Mouse (Mus musculus): Measurements from ENCODE around the gene Ncdn. TPM values are rescaled to one million over a fixed set of nuclear protein-coding genes. Genes with fewer than 3 reads are reported as not detected.
A peak's percentile ranks its signal among the peaks of the same experiment; 100 is the strongest.

Ncdn gene
- 95.0 and 102 TPM in 2 replicates for polyA plus RNA-seq (2015; fragmentation: Nextera tagmentation; extraction: Ambion mirVana)

GRCm38 (mm10) chr4:126753268-126754230, at the start of gene Ncdn, which contains the start of gene AU040320:
Ncdn (minus strand) TSS chr4:126753438.
AU040320 (plus strand) TSS chr4:126753544.
- H3K4me2 ChIP-seq (replicated peaks) = peak within 1 kb of the TSS; percentile 94
- peaks cover 8% of the 10 kb centered on the region for H3K36me3 ChIP-seq
- no peaks in the 10 kb centered on the region for H3K27me3 ChIP-seq
- H3K27ac ChIP-seq (replicated peaks) = peak within 1 kb of the TSS; percentile 99
- ATAC-seq (replicated peaks) = peak; percentile 97
- H3K9ac ChIP-seq (replicated peaks) = peak within 1 kb of the TSS; percentile 98
- no peaks in the 10 kb centered on the region for H3K9me3 ChIP-seq
- peak within 1 kb of the TSS; percentile 99 for H3K4me3 ChIP-seq
- peaks cover 54% of the 10 kb centered on the region for H3K4me1 ChIP-seq
- under 1% methylated on average over 70 of the region's 71 CpGs for WGBS

- Histone ChIP-seq H3K27ac (replicated peaks) (no peak overlapping the region), H3K4me2 (replicated peaks) (no peak overlapping the region), H3K9ac (replicated peaks) (no peak overlapping the region), H3K36me3 (no peaks in the 10 kb centered on the region; the same call in 1 of the 2 replicates), H3K4me3 (no peak overlapping the region), H3K27me3 (no peaks in the 10 kb centered on the region), H3K4me1 (peaks cover 17% of the 10 kb centered on the region), H3K9me3 (no peaks in the 10 kb centered on the region)
- 97% methylated on average over 8 of the region's 8 CpGs for WGBS
- no peak for ATAC-seq (replicated peaks)
Measured at GRCm38 (mm10) chr4:126802174-126802573, 48.9 kb upstream of the Ncdn start.

GRCm38 (mm10) chr4:126792341-126793102, 39.3 kb upstream of the Ncdn start:
- no peak overlapping the region for H3K4me3 ChIP-seq
- no peak overlapping the region for H3K4me2 ChIP-seq (replicated peaks)
- no peaks in the 10 kb centered on the region for H3K27me3 ChIP-seq
- H3K36me3 ChIP-seq = peaks cover 20% of the 10 kb centered on the region
- ATAC-seq (replicated peaks) = no peak
- no peak overlapping the region for H3K9ac ChIP-seq (replicated peaks)
- H3K9me3 ChIP-seq = no peaks in the 10 kb centered on the region
- H3K27ac ChIP-seq (replicated peaks) = no peak overlapping the region
- WGBS = 85% methylated on average over 7 of the region's 7 CpGs
- H3K4me1 ChIP-seq = no peaks in the 10 kb centered on the region

GRCm38 (mm10) chr4:126782996-126783395, 29.8 kb upstream of the Ncdn start:
- H3K36me3 ChIP-seq = no peaks in the 10 kb centered on the region
- peak overlapping the region; percentile 50 for H3K27ac ChIP-seq (replicated peaks)
- ATAC-seq (replicated peaks) = no peak
- H3K27me3 ChIP-seq = no peaks in the 10 kb centered on the region
- WGBS = 52% methylated on average over 8 of the region's 8 CpGs
- no peaks in the 10 kb centered on the region for H3K9me3 ChIP-seq
- peaks cover 53% of the 10 kb centered on the region for H3K4me1 ChIP-seq
- no peak overlapping the region for H3K9ac ChIP-seq (replicated peaks)
- H3K4me2 ChIP-seq (replicated peaks) = no peak overlapping the region
- no peak overlapping the region for H3K4me3 ChIP-seq

GRCm38 (mm10) chr4:126782512-126782911, 29.3 kb upstream of the Ncdn start:
- H3K27ac ChIP-seq (replicated peaks) = peak overlapping the region; percentile 50
- no peaks in the 10 kb centered on the region for H3K27me3 ChIP-seq
- no peak overlapping the region for H3K4me2 ChIP-seq (replicated peaks)
- H3K9ac ChIP-seq (replicated peaks) = no peak overlapping the region
- 65% methylated on average over 8 of the region's 8 CpGs for WGBS
- no peaks in the 10 kb centered on the region for H3K36me3 ChIP-seq
- no peak for ATAC-seq (replicated peaks)
- H3K4me3 ChIP-seq = no peak overlapping the region
- H3K9me3 ChIP-seq = no peaks in the 10 kb centered on the region
- peaks cover 53% of the 10 kb centered on the region for H3K4me1 ChIP-seq

- WGBS = 14% methylated on average over 3 of the region's 3 CpGs
- H3K4me2 ChIP-seq (replicated peaks) = no peak overlapping the region
- H3K9ac ChIP-seq (replicated peaks) = no peak overlapping the region
- no peak overlapping the region for H3K4me3 ChIP-seq
- no peaks in the 10 kb centered on the region for H3K27me3 ChIP-seq
- peak overlapping the region; percentile 50 for H3K27ac ChIP-seq (replicated peaks)
- ATAC-seq (replicated peaks) = no peak; the same call in 1 of the 2 replicates
- no peaks in the 10 kb centered on the region for H3K9me3 ChIP-seq
- no peaks in the 10 kb centered on the region for H3K36me3 ChIP-seq
- H3K4me1 ChIP-seq = peaks cover 57% of the 10 kb centered on the region
Measured at GRCm38 (mm10) chr4:126781871-126782270, 28.6 kb upstream of the Ncdn start.

- H3K27ac ChIP-seq (replicated peaks) = peak overlapping the region; percentile 82
- no peaks in the 10 kb centered on the region for H3K9me3 ChIP-seq
- H3K9ac ChIP-seq (replicated peaks) = 0 out of 2 replicates have a peak overlapping the region, but pooled peaks have one; percentile 20
- no peaks in the 10 kb centered on the region for H3K36me3 ChIP-seq
- no peak overlapping the region for H3K4me3 ChIP-seq
- ATAC-seq (replicated peaks) = no peak
- peak overlapping the region; percentile 24 for H3K4me2 ChIP-seq (replicated peaks)
- no peaks in the 10 kb centered on the region for H3K27me3 ChIP-seq
- peaks cover 57% of the 10 kb centered on the region for H3K4me1 ChIP-seq
- 12% methylated on average over 12 of the region's 12 CpGs for WGBS
Measured at GRCm38 (mm10) chr4:126779826-126780775, 26.9 kb upstream of the Ncdn start.

GRCm38 (mm10) chr4:126779148-126779581, 25.9 kb upstream of the Ncdn start:
- H3K9me3 ChIP-seq = no peaks in the 10 kb centered on the region
- H3K36me3 ChIP-seq = no peaks in the 10 kb centered on the region
- H3K4me2 ChIP-seq (replicated peaks) = peak overlapping the region; percentile 24; the same call in 1 of the 2 replicates
- peaks cover 57% of the 10 kb centered on the region for H3K4me1 ChIP-seq
- WGBS = 7% methylated on average over 8 of the region's 8 CpGs
- peak overlapping the region; percentile 82 for H3K27ac ChIP-seq (replicated peaks)
- H3K4me3 ChIP-seq = no peak overlapping the region
- ATAC-seq (replicated peaks) = peak; percentile 71
- 0 out of 2 replicates have a peak overlapping the region, but pooled peaks have one; percentile 11 for H3K9ac ChIP-seq (replicated peaks)
- H3K27me3 ChIP-seq = no peaks in the 10 kb centered on the region

- H3K4me1 ChIP-seq = peaks cover 22% of the 10 kb centered on the region
- H3K27ac ChIP-seq (replicated peaks) = no peak overlapping the region
- ATAC-seq (replicated peaks) = no peak
- H3K4me3 ChIP-seq = no peak overlapping the region
- H3K4me2 ChIP-seq (replicated peaks) = no peak overlapping the region
- H3K9me3 ChIP-seq = no peaks in the 10 kb centered on the region
- no peak overlapping the region for H3K9ac ChIP-seq (replicated peaks)
- no peaks in the 10 kb centered on the region for H3K36me3 ChIP-seq
- 68% methylated on average over 1 of the region's 1 CpGs for WGBS
- H3K27me3 ChIP-seq = no peaks in the 10 kb centered on the region
Measured at GRCm38 (mm10) chr4:126775182-126775581, 21.9 kb upstream of the Ncdn start.

- Histone ChIP-seq H3K4me3 (no peak overlapping the region), H3K36me3 (0 out of 2 replicates have a peak, but pooled peaks cover 2% of the 10 kb centered on the region), H3K9ac (replicated peaks) (no peak overlapping the region), H3K9me3 (no peaks in the 10 kb centered on the region), H3K27me3 (no peaks in the 10 kb centered on the region), H3K4me1 (peaks cover 9% of the 10 kb centered on the region), H3K27ac (replicated peaks) (no peak overlapping the region), H3K4me2 (replicated peaks) (no peak overlapping the region)
- no peak for ATAC-seq (replicated peaks)
- WGBS = 94% methylated on average over 6 of the region's 6 CpGs
Measured at GRCm38 (mm10) chr4:126773871-126774270, 20.6 kb upstream of the Ncdn start.

- Histone ChIP-seq H3K27me3 (no peaks in the 10 kb centered on the region), H3K36me3 (0 out of 2 replicates have a peak, but pooled peaks cover 2% of the 10 kb centered on the region), H3K4me2 (replicated peaks) (no peak overlapping the region), H3K4me1 (no peaks in the 10 kb centered on the region), H3K27ac (replicated peaks) (no peak overlapping the region), H3K4me3 (no peak overlapping the region), H3K9ac (replicated peaks) (no peak overlapping the region), H3K9me3 (no peaks in the 10 kb centered on the region)
- no peak for ATAC-seq (replicated peaks)
- 91% methylated on average over 4 of the region's 4 CpGs for WGBS
Measured at GRCm38 (mm10) chr4:126770831-126771230, 17.6 kb upstream of the Ncdn start.

Measured in forebrain, embryonic 15.5 days (tissue).